Mouse (Mus musculus): ENCODE results near the gene Kat7. TPM values are rescaled to one million over a fixed set of nuclear protein-coding genes. Genes with fewer than 3 reads are reported as not detected.
A peak's percentile ranks its signal among the peaks of the same experiment; 100 is the strongest.

Kat7 gene
- total RNA-seq, 2 experiments from 2014 or later: 20.8 to 25.1 TPM

DNA sequence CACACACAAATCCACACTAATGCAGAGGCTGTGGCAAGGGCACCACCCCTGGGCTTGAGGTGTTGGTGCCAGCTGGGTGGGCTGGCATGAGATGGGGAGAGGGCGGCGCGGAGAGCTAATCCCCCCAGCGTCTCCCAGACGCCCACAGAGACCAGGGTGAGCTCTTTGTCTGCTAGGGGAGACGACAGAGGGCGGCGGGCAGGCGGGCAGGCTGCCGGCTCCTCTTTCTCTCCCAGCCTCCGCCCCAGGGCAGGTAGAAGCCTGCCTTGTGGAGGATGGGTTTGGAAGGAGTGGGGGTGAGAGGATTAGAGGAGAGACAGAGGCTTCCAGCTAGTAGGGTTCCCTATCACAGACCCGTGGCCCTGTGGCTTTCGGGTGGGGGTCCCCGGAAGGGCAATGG, 63.0 kb downstream of the Kat7 start:
- intact Hi-C loops (cut with DNase I): no loop called here
- DNase-seq: no peak

DNA sequence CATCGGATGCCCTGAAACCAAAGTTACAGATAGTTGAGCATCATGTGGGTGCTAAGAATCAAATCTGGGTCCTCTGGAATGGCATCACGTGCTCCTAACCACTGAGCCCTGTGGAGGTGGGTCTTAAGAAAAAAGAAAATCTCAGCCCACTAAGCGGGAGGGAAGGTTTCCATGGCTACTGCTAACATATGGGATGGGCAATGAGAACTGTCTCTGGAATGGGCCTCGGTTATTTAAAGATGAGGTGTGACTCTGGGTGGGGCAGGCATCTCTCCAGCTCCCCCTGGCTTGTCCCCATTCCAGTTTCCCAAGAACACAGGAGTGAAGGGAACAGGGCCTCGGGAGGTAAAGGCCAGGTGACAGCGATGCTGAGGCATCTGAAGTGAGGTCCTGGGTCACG, 64.6 kb downstream of the Kat7 start:
- DNase-seq: no peak

DNA sequence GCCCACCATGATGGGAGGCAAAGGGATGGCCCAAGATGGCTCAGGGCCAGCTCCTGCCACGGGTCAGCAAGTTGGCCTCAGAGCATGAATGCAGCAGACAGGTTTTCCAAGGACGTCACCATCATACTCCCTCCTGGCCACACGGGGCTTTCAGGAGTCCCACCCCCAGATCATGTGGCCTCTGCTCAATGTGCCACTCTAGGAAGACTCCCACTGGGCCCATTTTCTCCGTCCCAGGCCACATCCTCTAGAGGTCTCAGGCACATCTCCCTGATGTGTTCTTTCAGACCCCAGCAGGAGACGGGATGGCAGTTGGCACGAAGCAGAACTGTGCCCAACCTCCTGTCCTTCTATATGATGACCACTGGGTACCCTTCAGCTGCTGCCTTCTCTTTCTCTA, 67.4 kb downstream of the Kat7 start:
- intact Hi-C loops (cut with DNase I): no loop called here
- no peak for DNase-seq

More for the DNA sequence above, 64.6 kb downstream of the Kat7 start:
- intact Hi-C loops (cut with DNase I): no loop called here

DNA sequence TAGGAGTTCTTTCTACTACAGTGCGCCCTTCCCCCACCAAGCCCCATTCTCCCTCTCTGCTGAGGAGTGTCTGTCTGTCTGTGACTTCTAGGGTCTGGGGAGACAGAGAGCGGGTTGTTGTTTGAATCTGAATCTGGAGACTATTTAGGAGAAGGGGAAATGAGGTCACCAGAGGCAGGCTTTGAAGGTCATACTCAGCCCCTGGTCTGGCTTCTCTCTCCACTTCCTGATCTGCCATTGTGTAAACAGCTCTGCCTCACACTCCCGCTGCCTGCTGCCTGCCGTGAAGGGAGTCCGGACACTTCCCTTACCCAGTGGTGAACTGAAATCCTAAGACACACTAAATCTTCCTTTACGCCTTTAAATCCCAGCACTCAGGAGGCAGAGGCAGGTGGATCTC, 71.6 kb downstream of the Kat7 start:
- intact Hi-C loops (cut with DNase I): loop anchor here (5.0 kb wide), 1 partner anchor 186 kb away; no protein-coding TSS in a partner anchor
- no peak for DNase-seq

DNA sequence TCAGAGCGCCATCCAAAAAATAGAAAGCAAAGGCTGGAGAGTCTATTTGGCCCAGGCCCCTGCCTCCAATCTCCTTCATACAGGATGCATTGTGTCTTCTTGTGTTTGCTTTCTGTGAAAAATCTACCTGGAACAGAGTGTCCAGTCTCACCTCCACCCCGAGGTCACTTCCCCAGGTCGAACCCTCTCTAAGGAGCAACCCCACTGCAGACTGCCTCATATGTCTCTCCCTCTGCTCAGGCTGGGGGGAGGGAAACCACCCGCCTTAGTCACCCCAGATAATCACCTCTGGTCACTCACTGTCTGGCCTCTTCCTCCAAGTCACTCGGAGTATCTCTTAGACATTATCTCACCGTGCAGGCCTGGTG, 77.7 kb downstream of the Kat7 start:
- intact Hi-C loops (cut with DNase I): loop anchor here (1.0 to 2.0 kb wide), 2 partner anchors 22 to 114 kb away; no protein-coding TSS in a partner anchor

DNA sequence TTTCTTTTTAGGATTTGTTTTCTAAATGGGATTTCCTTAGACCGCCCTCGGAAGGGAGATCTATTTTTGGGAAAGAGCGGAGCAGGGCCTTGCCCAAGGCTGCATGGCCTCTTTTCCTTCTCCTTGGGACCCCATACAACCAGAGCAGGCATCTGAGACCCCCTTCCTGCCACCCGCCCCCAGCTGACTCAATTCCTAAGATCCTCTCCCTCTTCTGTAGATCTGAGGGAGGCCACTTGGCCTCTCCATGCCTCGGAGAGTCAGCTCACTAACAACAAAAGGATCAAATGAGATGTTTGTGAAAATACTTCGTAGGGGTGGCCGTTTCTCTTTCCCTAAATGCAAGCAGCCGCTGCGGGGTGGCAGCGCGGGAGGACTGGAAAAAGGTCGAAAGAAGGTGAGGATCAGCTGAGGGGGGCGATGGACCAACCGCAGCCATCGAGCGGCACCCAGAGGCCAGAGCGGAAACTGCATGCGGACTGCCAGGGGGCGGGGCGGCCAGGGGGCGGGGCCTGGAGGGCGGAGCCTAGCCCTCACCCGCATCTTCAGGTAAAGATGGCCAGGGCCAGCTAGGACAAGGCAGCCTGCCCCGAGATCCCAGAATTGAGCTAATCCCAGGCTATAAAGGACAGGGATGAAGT, 78.2 kb downstream of the Kat7 start:
- DNase-seq: peak; percentile 47 to 64
- intact Hi-C loops (cut with DNase I): loop anchor here (1.0 to 2.0 kb wide), 2 partner anchors 23 to 114 kb away; no protein-coding TSS in a partner anchor

More for the DNA sequence above, 77.7 kb downstream of the Kat7 start:
- no peak for DNase-seq

DNA sequence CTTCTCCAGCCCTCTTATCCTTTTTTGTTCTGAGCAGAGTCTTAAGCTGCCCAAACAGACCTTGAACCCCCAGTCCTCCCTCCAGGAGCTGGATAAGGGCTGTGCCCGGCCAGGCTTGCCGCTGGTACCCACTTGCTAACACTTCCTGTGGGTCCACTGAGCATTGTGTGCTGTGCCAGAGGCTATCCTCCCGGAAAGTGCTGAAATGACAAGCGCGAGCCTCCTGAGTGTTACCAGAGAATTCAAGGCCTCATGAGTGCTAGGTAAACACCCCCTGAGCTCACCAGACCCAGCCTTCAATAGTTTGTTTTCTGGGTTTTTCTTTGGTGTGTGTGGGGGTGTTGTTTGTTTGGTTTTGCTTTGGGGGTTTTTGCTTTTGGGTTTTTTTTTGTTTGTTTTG, 82.6 kb downstream of the Kat7 start:
- intact Hi-C loops (cut with DNase I): no loop called here
- DNase-seq: no peak

DNA sequence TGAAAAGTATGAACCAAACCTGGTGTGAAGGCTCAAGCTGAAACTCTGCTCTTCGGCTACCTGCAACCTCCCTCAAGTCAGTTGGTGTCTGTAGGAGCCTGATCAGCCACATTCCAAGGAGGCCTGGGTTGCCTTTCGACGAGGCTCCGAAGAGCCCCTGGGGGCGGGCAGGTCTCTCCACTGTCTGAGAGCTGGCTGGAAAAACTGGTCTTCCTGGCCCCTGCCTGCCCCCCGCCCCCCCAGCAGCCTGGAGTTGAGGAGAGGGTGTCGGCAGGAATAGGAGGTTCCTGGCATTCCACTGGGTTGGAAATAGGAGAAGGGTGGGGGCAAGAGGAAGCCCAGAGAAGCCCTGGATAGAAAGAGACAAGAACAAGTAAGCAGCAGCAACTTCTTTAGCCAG, 84.6 kb downstream of the Kat7 start:
- intact Hi-C loops (cut with DNase I): no loop called here
- DNase-seq: no peak

Other genes starting within 250 kb of the Kat7 start
- gene Itga3, start 233.4 kb downstream of the Kat7 start, total RNA-seq (2021): 1 to 10 TPM; 3.2 to 4.0 TPM
- gene Dlx3, start 190.1 kb downstream of the Kat7 start, total RNA-seq (2021): not detected
- not detected for gene Dlx4, start 164.0 kb downstream of the Kat7 start, total RNA-seq (2021)
- gene Tac4, start 48.7 kb downstream of the Kat7 start, total RNA-seq (2021): not detected
- gene Fam117a, start 26.8 kb upstream of the Kat7 start, total RNA-seq (2021): 1 to 10 TPM; 2.0 to 2.2 TPM
- gene Slc35b1, start 74.4 kb upstream of the Kat7 start, total RNA-seq (2021): 10 to 100 TPM; 39.5 to 46.8 TPM
- gene Spop, start 103.8 kb upstream of the Kat7 start, total RNA-seq (2021): 100 to 1,000 TPM; 178 to 196 TPM
- under 1 TPM; 0.15 to 0.20 TPM for gene Nxph3, start 204.3 kb upstream of the Kat7 start, total RNA-seq (2021)

Data from gastrocnemius, postnatal 36 days (tissue).